Mouse (Mus musculus) E14TG2a.4 (cell line): Measurements from ENCODE around the gene Tmem198.

Source experiments
- CTCF ChIP-seq: conservative IDR thresholded peaks from 2 replicates; pipeline ENCODE4 v1.5.1; 2014; ENCODE audit warnings: low read length
- NANOG ChIP-seq: IDR thresholded peaks from 2 replicates; pipeline ENCODE4 v1.6.1; 2014; ENCODE audit warnings: borderline replicate concordance, low read length, mixed read lengths
- POU5F1 ChIP-seq: IDR thresholded peaks from 2 replicates; pipeline ENCODE4 v1.6.1; 2014; ENCODE audit warnings: low read length, borderline replicate concordance

GRCm38 (mm10) chr1:75448052-75448431 lies 31.3 kb upstream of the Tmem198 start:
- TF ChIP-seq CTCF (no peak), POU5F1 (no peak), NANOG (no peak)
